Mouse (Mus musculus) lung, postnatal 0 days (tissue): ENCODE measurements at regions not wholly inside any gene's neighbourhood (a gene's known extent, or its start where the extent isn't known, plus 50 kb on each side); places are given as distances from the start of the nearest gene placed in this dataset.

Experiments
- ATAC-seq: fragments of 200-750 bp; cut with Nextera tagmentation; 2 replicates; pipeline ENCODE4 v1.8.0; 2017; ENCODE audit warnings: moderate library complexity
- DNase-seq: peaks from one replicate; pipeline ENCODE4 v3.0.0-alpha.2; 2016; ENCODE audit warnings: low spot score
- H3K27ac ChIP-seq: fragments of 300-500 bp; sonication (generic); 2 replicates; pipeline ENCODE4 v1.5.1; 2014; ENCODE audit warnings: antibody characterized with exemption, mild to moderate bottlenecking, low read length, mixed read lengths
- H3K27me3 ChIP-seq: fragments of 300-500 bp; sonication (generic); replicated peaks from 2 replicates; pipeline ENCODE4 v1.6.1; 2014; ENCODE audit warnings: low read length, mixed read lengths; ENCODE audit not compliant: insufficient read depth
- H3K36me3 ChIP-seq: fragments of 300-500 bp; sonication (generic); 2 replicates; pipeline ENCODE4 v1.6.1; 2014; ENCODE audit warnings: low read length, mixed read lengths; ENCODE audit not compliant: insufficient read depth
- H3K4me1 ChIP-seq: fragments of 300-500 bp; sonication (generic); 2 replicates; pipeline ENCODE4 v1.6.1; 2014; ENCODE audit warnings: antibody characterized with exemption, low read depth, low read length, mixed read lengths; ENCODE audit not compliant: insufficient read depth
- H3K4me2 ChIP-seq: fragments of 300-500 bp; sonication (generic); replicated peaks from 2 replicates; pipeline ENCODE4 v1.6.1; 2014; ENCODE audit warnings: low read depth, mild to moderate bottlenecking, low read length, moderate library complexity, mixed read lengths
- H3K4me3 ChIP-seq: fragments of 300-500 bp; sonication (generic); 2 replicates; pipeline ENCODE4 v1.5.1; 2014; ENCODE audit warnings: low read depth, low read length
- H3K9ac ChIP-seq: fragments of 300-500 bp; sonication (generic); replicated peaks from 2 replicates; pipeline ENCODE4 v1.6.1; 2014; ENCODE audit warnings: low read depth, mild to moderate bottlenecking
- H3K9me3 ChIP-seq: fragments of 300-500 bp; sonication (generic); 2 replicates; pipeline ENCODE4 v1.6.1; 2016; ENCODE audit warnings: low read length, mixed read lengths
- CTCF ChIP-seq: IDR thresholded peaks from 2 replicates; pipeline ENCODE4 v1.5.1; 2016; ENCODE audit warnings: antibody characterized with exemption, mild to moderate bottlenecking
- EP300 ChIP-seq: IDR thresholded peaks from 2 replicates; pipeline ENCODE4 v1.6.1; 2016; ENCODE audit warnings: antibody characterized with exemption, mild to moderate bottlenecking, control low read depth
- WGBS: fragments of 180-500 bp; shearing (Covaris S2); extraction: QIAGEN DNeasy Blood & Tissue Kit; methylation state at CpG from one replicate; pipeline ENCODE4 v1.1.7; 2014; 5-methylcytosine and 5-hydroxymethylcytosine counted together

GRCm38 (mm10) chr6:67113261-67113660, 76.0 kb upstream of the Gadd45a start:
- H3K9me3 ChIP-seq: no peaks in the 10 kb centered on the region
- TF ChIP-seq EP300: no peak
- TF ChIP-seq CTCF: no peak
- 0 out of 2 replicates have a peak overlapping the region, but pooled peaks have one; percentile 48 for H3K4me2 ChIP-seq
- no peaks in the 10 kb centered on the region for H3K36me3 ChIP-seq
- 79% methylated on average over 4 of the region's 4 CpGs for WGBS
- no peaks in the 10 kb centered on the region for H3K27me3 ChIP-seq
- H3K9ac ChIP-seq: no peak overlapping the region
- no peaks in the 10 kb centered on the region for H3K4me1 ChIP-seq
- DNase-seq (no peak), ATAC-seq (no peak)
- H3K4me3 ChIP-seq: 0 out of 2 replicates have a peak overlapping the region, but pooled peaks have one; percentile 13
- no peak overlapping the region for H3K27ac ChIP-seq

DNA sequence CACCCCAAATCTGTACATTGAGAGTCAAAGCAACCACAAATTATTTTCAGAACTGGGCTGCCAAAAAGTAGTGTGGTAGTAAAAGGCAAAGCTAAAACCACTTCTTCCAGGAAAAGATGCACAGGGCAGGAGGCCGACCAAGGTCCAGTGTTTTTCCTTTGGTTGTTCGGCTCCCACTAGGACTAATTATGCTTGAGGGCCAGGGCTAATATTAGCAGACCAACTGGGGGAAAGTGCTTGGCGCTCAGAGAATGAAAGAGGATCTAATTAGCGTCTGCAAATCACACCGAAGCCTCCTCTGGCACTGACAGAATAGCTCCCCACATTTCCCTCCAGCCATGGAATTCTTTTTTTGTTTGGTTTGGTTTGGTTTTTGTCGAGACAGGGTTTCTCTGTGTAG, 75.1 kb upstream of the Gadd45a start:
- H3K4me2 ChIP-seq: no peak overlapping the region
- H3K4me3 ChIP-seq: no peak overlapping the region
- no peaks in the 10 kb centered on the region for H3K36me3 ChIP-seq
- H3K27ac ChIP-seq: no peak overlapping the region
- ATAC-seq (no peak), DNase-seq (no peak)
- no peaks in the 10 kb centered on the region for H3K4me1 ChIP-seq
- H3K27me3 ChIP-seq: no peaks in the 10 kb centered on the region
- 72% methylated on average over 6 of the region's 6 CpGs for WGBS
- no peaks in the 10 kb centered on the region for H3K9me3 ChIP-seq
- TF ChIP-seq CTCF: no peak
- no peak overlapping the region for H3K9ac ChIP-seq

GRCm38 (mm10) chr6:67111581-67111980, 74.3 kb upstream of the Gadd45a start:
- H3K4me2 ChIP-seq: no peak overlapping the region
- H3K4me1 ChIP-seq: no peaks in the 10 kb centered on the region
- no peak for DNase-seq
- no peak overlapping the region for H3K9ac ChIP-seq
- no peak overlapping the region for H3K4me3 ChIP-seq
- no peak overlapping the region for H3K27ac ChIP-seq
- H3K9me3 ChIP-seq: no peaks in the 10 kb centered on the region
- 63% methylated on average over 2 of the region's 2 CpGs for WGBS
- H3K36me3 ChIP-seq: no peaks in the 10 kb centered on the region
- ATAC-seq: no peak
- no peaks in the 10 kb centered on the region for H3K27me3 ChIP-seq
- no peak for TF ChIP-seq CTCF
- TF ChIP-seq EP300: no peak

DNA sequence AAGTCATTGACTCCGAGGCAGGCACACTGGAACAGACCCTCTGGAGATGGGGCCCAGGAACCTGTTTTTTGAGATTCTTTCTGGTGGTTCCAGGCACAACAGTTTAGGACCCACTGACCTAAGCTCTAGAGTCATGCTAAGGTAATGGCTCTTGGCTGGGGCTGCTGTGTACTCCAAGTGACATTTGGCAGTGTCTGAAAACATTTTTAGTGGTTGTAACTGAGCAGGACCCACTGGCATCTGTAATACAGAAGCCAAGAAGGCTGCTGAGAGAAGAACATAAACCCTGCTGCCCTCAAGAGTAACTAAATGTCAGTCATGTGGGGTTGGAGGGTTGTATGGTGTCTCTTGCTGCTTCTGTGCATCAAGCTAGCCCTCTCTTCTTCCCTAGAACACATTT, 73.1 kb upstream of the Gadd45a start:
- no peaks in the 10 kb centered on the region for H3K36me3 ChIP-seq
- ATAC-seq (no peak), DNase-seq (no peak)
- no peak overlapping the region for H3K27ac ChIP-seq
- H3K9me3 ChIP-seq: no peaks in the 10 kb centered on the region
- TF ChIP-seq EP300 (no peak), CTCF (no peak)
- no peak overlapping the region for H3K4me3 ChIP-seq
- 60% methylated on average over 1 of the region's 1 CpGs for WGBS
- no peak overlapping the region for H3K4me2 ChIP-seq
- no peak overlapping the region for H3K9ac ChIP-seq
- H3K4me1 ChIP-seq: no peaks in the 10 kb centered on the region
- no peaks in the 10 kb centered on the region for H3K27me3 ChIP-seq

GRCm38 (mm10) chr6:67109774-67110173, 72.5 kb upstream of the Gadd45a start:
- Histone ChIP-seq H3K4me1 (no peaks in the 10 kb centered on the region), H3K27ac (no peak overlapping the region), H3K4me3 (no peak overlapping the region), H3K4me2 (no peak overlapping the region), H3K27me3 (no peaks in the 10 kb centered on the region), H3K36me3 (no peaks in the 10 kb centered on the region), H3K9ac (no peak overlapping the region), H3K9me3 (no peaks in the 10 kb centered on the region)
- TF ChIP-seq CTCF (no peak), EP300 (no peak)
- DNase-seq (no peak), ATAC-seq (no peak)
- WGBS: 56% methylated on average over 4 of the region's 4 CpGs

DNA sequence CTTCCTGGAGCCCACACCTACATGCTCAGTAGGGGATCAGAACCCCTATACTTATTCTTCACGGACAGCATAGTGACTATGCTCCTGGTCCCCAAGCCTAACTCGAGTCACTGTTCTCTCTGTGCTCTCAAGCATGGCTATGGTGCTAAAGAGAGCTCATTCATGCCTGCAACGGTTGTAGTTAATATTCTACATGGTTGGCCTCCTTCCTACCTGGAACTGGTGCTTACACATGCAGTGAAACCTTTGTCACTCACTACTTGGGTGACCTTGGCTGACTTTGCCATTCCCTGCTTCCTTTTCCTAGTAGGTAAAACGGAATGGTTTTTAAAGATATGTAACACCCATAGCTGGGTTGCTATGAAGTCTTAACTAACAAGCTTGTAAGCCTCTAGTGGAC, 70.3 kb upstream of the Gadd45a start:
- Histone ChIP-seq H3K9me3 (no peaks in the 10 kb centered on the region), H3K4me2 (no peak overlapping the region), H3K27me3 (no peaks in the 10 kb centered on the region), H3K36me3 (no peaks in the 10 kb centered on the region), H3K4me1 (peaks cover 3% of the 10 kb centered on the region; the same call in 1 of the 2 replicates), H3K27ac (no peak overlapping the region), H3K9ac (no peak overlapping the region), H3K4me3 (no peak overlapping the region)
- ATAC-seq: no peak
- TF ChIP-seq EP300: no peak
- no peak for TF ChIP-seq CTCF
- DNase-seq: no peak
- 62% methylated on average over 4 of the region's 4 CpGs for WGBS

DNA sequence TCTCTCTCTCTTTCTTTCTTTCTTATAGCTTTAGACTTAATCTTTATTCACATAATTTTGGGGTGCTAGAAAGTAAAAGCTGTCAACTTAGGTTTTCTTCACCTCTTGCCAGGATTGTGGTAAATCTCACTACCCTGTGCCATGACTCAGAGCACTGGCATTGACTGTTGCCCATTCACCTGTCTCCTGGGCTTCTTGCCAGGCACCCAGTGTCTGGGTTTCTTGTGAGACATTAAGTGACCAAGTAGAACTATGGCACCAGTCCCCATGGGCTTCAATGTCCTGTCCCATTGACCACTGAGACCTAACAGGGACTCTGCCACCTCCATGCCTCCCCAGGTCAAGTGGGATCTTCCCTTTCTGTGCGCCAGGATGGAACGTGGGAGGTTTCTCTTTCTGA, 69.2 kb upstream of the Gadd45a start:
- no peak overlapping the region for H3K9ac ChIP-seq
- TF ChIP-seq EP300 (no peak), CTCF (no peak)
- H3K36me3 ChIP-seq: no peaks in the 10 kb centered on the region
- no peak overlapping the region for H3K4me3 ChIP-seq
- no peaks in the 10 kb centered on the region for H3K27me3 ChIP-seq
- ATAC-seq (no peak), DNase-seq (no peak)
- H3K4me2 ChIP-seq: no peak overlapping the region
- no peaks in the 10 kb centered on the region for H3K9me3 ChIP-seq
- no peak overlapping the region for H3K27ac ChIP-seq
- H3K4me1 ChIP-seq: peaks cover 3% of the 10 kb centered on the region; the same call in 1 of the 2 replicates
- 92% methylated on average over 2 of the region's 2 CpGs for WGBS
